23 mouse cellular contexts compared by ENCODE assay signal in the genomic region with DNA sequence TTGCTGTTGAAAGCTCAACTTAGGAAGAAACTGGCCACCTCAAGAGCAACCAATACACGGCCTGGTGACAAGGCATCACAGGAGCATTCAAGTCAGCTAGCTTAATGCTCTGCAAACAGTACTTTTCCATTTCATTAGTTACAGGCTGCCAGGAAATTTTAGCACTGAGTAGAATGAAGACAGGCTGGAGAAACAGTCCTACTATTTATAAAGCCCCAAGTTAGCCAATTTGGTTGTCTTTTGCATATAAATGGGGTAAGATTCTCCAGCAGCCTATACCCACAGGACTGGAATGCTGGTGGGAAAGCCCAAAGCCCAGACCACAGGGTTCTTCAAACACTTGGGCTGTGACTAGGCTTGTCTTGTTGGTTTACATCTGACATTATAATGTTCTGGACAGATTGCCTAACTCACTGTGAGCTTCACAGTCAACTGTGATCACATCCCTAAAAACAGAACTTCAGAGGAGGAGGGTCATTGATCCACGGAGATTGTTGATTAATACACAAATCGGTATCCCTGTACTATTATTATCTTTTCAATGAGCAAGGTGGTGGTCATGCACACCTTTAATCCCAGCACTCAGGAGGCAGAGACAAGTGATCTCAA. TPM values are rescaled to one million over a fixed set of nuclear protein-coding genes. Genes with fewer than 3 reads are reported as not detected.
DNase-seq lines count a peak whose midpoint lies in the region; ATAC-seq and TF ChIP-seq lines count a peak whose summit lies in the region.
"Had no signal": no experiment of that assay in that cellular context is flagged by ENCODE, and none has a peak within 500 bp of the region (broad histone marks: within the 10 kb centered on the region; RNA-seq: fewer than 3 reads in every experiment).

No protein-coding gene starts in this region.

- ATAC-seq in lung, postnatal 0 days: no peak
- ATAC-seq in megakaryocyte, adult 5-6 weeks (ENCODE audit: poor library complexity, severe bottlenecking): no peak
- ATAC-seq: forebrain, embryonic 15.5 days; inflammation-experienced regulatory T-cells, adult 6 months had no signal

- 71% methylated on average over 3 of the region's 3 CpGs for WGBS in lung, postnatal 0 days
- 51% methylated on average over 3 of the region's 3 CpGs for WGBS in olfactory bulb, adult 2 months

- no peaks in the 10 kb centered on the region for H3K27me3 ChIP-seq in lung, postnatal 0 days (replicated peaks; ENCODE audit: insufficient read depth, low read length)
- H3K27me3 ChIP-seq: forebrain, embryonic 15.5 days; heart, embryonic 15.5 days had no signal

- no peak overlapping the region for H3K27ac ChIP-seq in lung, postnatal 0 days (ENCODE audit: low read length)
- peak overlapping the region; percentile 67; the same call in 1 of the 2 replicates for H3K27ac ChIP-seq in olfactory bulb, adult 2 months (ENCODE audit: insufficient read depth, low read depth, low read length)
- H3K27ac ChIP-seq: forebrain, embryonic 15.5 days; heart, embryonic 15.5 days; liver, embryonic 14.5 days had no signal

- H3K4me3 ChIP-seq in lung, postnatal 0 days (ENCODE audit: low read depth, low read length): no peak overlapping the region
- no peak overlapping the region for H3K4me3 ChIP-seq in olfactory bulb, adult 2 months (ENCODE audit: insufficient read depth, low read depth, low read length)
- H3K4me3 ChIP-seq: erythroblast, embryonic 14.5 days; forebrain, embryonic 15.5 days; heart, embryonic 15.5 days had no signal

- DNase-seq in heart, adult 11 months: peak; percentile 65
- no peak for DNase-seq in heart, postnatal 36 days
- peak; percentile 19 for DNase-seq in lung, postnatal 0 days (ENCODE audit: low spot score)
- no peak for DNase-seq in lung, postnatal 4 days
- peak; percentile 57 for DNase-seq in ZHBTc4 (ENCODE audit: low read depth, low spot score)
- no peak for DNase-seq in heart, adult 8-10 months (ENCODE audit: low spot score)
- DNase-seq: adrenal gland, postnatal 25 days; kidney, adult 2 months; kidney, postnatal 10 days; left cerebral cortex, postnatal 4 days; lung, postnatal 14 days; thymus, postnatal 14 days had no signal

- TF ChIP-seq POLR2A in olfactory bulb, adult 2 months (IDR thresholded peaks at IDR 0.05; ENCODE audit: insufficient read depth, low read depth, low read length): no peak

- no peaks in the 10 kb centered on the region; the same call in 1 of the 2 replicates for H3K4me1 ChIP-seq in lung, postnatal 0 days (ENCODE audit: insufficient read depth, low read depth, low read length)
- peaks cover 13% of the 10 kb centered on the region for H3K4me1 ChIP-seq in olfactory bulb, adult 2 months (ENCODE audit: control insufficient read depth, insufficient read depth, low read length)

- no peak for TF ChIP-seq EP300 in lung, postnatal 0 days (IDR thresholded peaks at IDR 0.05)

- no peak for TF ChIP-seq CTCF in lung, postnatal 0 days (IDR thresholded peaks at IDR 0.05)
- no peak for TF ChIP-seq CTCF in olfactory bulb, adult 2 months (IDR thresholded peaks at IDR 0.05; ENCODE audit: insufficient read depth, low read depth, low read length)

- H3K9ac ChIP-seq in lung, postnatal 0 days (replicated peaks; ENCODE audit: low read depth): no peak overlapping the region
- H3K9ac ChIP-seq: forebrain, embryonic 15.5 days; heart, embryonic 15.5 days; liver, embryonic 14.5 days had no signal

- intact Hi-C loops in heart, postnatal 36 days (cut with DNase I): no loop called here

- H3K9me3 ChIP-seq in lung, postnatal 0 days (ENCODE audit: low read length): no peaks in the 10 kb centered on the region
- H3K9me3 ChIP-seq: forebrain, embryonic 15.5 days; heart, embryonic 15.5 days had no signal

- H3K36me3 ChIP-seq in lung, postnatal 0 days (ENCODE audit: insufficient read depth, low read length): no peaks in the 10 kb centered on the region
- H3K36me3 ChIP-seq: forebrain, embryonic 15.5 days; heart, embryonic 15.5 days had no signal

- no peak overlapping the region for H3K4me2 ChIP-seq in lung, postnatal 0 days (replicated peaks; ENCODE audit: low read depth, low read length)
- H3K4me2 ChIP-seq: forebrain, embryonic 15.5 days; heart, embryonic 15.5 days had no signal

RNA-seq across cellular contexts. Expression of gene A730071L15Rik, which starts 39.1 kb away (rescaled TPM):
- not detected for total RNA-seq in heart, postnatal 36 days (2021)
- 0.39 and 0.50 TPM in 2 replicates for polyA plus RNA-seq in lung, postnatal 0 days (2015; fragmentation: Nextera tagmentation; extraction: Ambion mirVana)
- not detected in 2 replicates for polyA plus RNA-seq in olfactory bulb, adult 2 months (2012; ENCODE audit: insufficient read depth, insufficient read length, low replicate concordance, missing spikeins)
- 0.09 and 0.57 TPM in 2 replicates for total RNA-seq in megakaryocyte, adult 5-6 weeks (2015)
- total RNA-seq in megakaryocyte, adult 5-6 weeks (2017): not detected in 2 replicates
- not detected for total RNA-seq in heart, adult 8-10 months (2022)
- total RNA-seq: gastrocnemius, adult 8-10 months; granulocyte monocyte progenitor cell, adult 5-6 weeks; layer of hippocampus, adult 18-20 months had no signal
- polyA plus RNA-seq: erythroblast, embryonic 14.5 days; inflammation-experienced regulatory T-cells, adult 6 months; small intestine, adult 2 months had no signal

RNA-seq across cellular contexts. Expression of gene Nudcd3, which starts 39.4 kb away (rescaled TPM):
- total RNA-seq in heart, postnatal 36 days (2021): 10 to 100 TPM; 61.2 to 64.6 TPM
- 26.8 TPM in 2 replicates for polyA plus RNA-seq in lung, postnatal 0 days (2015; fragmentation: Nextera tagmentation; extraction: Ambion mirVana)
- polyA plus RNA-seq in olfactory bulb, adult 2 months (2012; ENCODE audit: insufficient read depth, insufficient read length, low replicate concordance, missing spikeins): not detected in 2 replicates
- 11.5 and 14.6 TPM in 2 replicates for total RNA-seq in megakaryocyte, adult 5-6 weeks (2015)
- 25.0 and 25.6 TPM in 2 replicates for total RNA-seq in megakaryocyte, adult 5-6 weeks (2017)
- total RNA-seq in heart, adult 8-10 months (2022): 10 to 100 TPM; 64.5 to 75.3 (median 71.5) TPM

Comparison
In these comparisons a context has a peak if more than half of its experiments do, and no peak if none do; other contexts are left out.
1. DNase-seq: peak in heart, adult 11 months (single experiment), lung, postnatal 0 days (single experiment) and ZHBTc4 (single experiment); none in heart, postnatal 36 days (0 of 2), lung, postnatal 4 days (0 of 2) and heart, adult 8-10 months (single experiment).